Mouse (Mus musculus) retina, embryonic 14.5 days (tissue): ENCODE data around the gene Lbr.

ENCODE experiments used
- DNase-seq: peaks from one replicate; pipeline ENCODE4 v3.0.0-alpha.2; 2015; ENCODE audit warnings: low spot score

Gene Lbr

DNA sequence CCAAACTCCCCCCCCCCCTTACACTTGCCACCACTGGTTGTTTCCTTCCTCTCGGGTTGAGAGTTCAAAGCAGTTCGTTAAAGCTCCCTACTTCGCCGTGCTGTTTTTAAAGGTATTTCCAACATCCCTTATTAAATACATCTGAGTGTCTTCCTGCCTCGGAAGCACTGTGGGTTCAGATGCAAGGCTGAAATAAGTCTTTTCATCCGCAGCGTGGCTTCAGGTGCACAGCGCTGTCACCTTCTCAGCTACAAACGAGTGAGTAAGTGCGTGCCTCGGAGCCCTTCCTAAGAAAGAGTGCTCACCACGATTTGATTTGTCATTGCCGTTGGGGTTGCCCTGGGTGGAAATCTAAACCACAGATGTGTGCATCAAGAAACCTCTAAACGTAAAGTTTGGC lies at the start of gene Lbr:
Gene Lbr, minus strand, starts transcription at position 266 of the 400 bp plus-strand sequence.
- DNase-seq, result no peak

DNA sequence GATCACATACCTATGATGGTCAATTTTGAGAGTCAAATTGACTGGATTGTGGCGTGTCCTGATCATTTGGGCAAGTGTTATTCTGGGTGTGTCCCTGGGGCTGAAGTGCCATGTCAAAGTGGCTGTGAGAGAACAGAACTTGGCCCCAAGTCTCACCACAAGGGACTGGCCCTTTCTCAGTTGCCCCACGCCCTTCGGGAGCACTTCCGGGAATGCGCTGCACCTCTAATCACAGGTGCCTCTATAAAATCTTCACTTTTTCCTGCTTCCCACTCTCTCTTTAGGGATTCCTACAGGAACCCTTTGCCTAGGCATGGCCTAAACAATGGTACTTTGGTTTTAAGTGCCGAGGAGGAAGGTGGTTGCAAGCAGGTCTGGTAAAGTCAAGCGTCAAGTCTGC lies 46.8 kb upstream of the Lbr start:
- no peak for DNase-seq

- DNase-seq, result peak; percentile 94
Measured at GRCm38 (mm10) chr1:181888801-181889200, 46.0 kb upstream of the Lbr start.

DNA sequence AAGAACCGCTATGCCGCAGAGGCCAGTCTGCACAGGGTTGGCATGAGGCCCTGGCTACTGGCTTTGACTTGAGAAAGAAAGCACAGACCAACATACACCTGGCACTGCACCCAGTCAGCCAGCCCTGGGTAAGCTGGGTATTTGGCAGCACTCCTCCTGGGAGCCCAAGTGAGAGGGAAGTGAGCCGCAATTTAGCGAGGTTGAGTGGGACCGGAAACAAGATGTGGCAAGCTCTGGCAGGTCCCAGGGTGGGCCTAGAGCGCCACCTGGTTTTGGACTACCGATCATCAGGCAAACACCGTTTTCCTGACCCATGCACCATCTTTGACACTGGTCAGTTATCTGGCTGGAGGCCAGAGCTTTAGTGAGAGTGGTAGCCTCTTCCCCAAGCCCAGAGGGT lies 38.7 kb upstream of the Lbr start:
- DNase-seq, result peak; percentile 36

DNA sequence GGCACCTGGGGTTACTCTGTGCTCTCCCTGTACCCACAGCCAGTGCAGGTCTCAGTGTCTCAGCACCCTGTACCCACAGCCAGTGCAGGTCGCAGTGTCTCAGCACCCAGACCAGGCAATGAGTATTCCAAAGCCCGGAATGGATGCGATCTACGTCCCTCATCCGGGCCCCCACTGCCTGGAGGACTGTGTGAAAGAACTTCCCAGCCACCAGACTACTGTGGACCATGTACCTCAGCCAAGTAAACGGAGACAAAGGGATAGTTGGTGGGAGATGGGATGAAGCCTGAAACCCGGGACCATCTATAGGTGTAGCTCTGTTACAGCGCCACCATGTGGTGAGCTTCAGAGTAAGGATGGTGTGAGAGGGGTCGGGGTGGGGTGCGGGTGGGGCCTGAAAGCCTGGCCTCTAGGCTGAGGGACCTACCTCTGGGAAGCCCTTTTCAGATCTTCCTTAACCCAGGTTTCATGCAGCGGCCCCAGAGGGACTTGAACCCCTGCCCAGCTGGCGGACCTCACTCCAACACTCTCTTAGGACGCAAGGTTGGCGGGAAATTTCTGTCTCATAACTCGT lies 38.0 kb upstream of the Lbr start:
- DNase-seq, result no peak

- no peak for DNase-seq
Measured at GRCm38 (mm10) chr1:181878436-181878835, 35.6 kb upstream of the Lbr start.

DNA sequence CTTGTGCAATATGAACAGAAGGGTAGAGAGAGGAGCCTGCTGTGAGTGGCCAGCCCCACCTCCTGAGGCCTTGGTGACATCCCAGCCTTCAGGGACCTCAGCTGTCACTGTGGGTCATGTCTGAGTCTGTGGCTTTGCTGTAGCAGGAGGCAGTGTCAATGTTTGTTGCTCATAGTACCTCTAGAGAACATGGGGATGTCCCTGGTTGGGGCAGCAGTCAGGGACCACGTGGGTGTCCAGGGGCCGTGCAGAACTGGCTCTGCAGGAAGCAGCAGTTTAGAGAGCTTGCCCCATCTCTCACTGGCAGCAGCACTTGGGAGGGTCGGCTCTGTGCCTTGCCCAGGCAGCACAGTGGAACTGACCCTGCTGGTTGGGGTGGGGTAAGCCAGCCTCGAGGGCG lies 34.2 kb upstream of the Lbr start:
- no peak for DNase-seq

DNA sequence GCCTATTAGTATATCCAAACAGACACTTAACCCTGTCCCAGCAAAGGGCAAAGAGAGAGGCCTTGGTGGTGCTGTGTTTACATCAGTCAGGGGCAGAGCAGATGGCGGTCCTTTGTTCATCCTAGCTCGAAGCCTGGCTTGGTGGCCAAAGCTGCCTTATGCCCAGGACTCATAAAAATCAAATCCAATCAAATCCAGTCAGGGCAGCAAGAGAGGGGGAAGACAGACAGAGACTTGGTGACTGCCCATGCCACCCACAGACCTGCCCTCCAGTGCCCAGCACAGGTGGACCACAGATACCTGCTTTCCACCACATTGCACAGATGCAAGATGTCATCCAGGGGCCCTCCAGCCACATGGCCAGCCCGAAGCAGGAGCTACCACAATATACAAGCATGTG lies 33.8 kb upstream of the Lbr start:
- no peak for DNase-seq

DNA sequence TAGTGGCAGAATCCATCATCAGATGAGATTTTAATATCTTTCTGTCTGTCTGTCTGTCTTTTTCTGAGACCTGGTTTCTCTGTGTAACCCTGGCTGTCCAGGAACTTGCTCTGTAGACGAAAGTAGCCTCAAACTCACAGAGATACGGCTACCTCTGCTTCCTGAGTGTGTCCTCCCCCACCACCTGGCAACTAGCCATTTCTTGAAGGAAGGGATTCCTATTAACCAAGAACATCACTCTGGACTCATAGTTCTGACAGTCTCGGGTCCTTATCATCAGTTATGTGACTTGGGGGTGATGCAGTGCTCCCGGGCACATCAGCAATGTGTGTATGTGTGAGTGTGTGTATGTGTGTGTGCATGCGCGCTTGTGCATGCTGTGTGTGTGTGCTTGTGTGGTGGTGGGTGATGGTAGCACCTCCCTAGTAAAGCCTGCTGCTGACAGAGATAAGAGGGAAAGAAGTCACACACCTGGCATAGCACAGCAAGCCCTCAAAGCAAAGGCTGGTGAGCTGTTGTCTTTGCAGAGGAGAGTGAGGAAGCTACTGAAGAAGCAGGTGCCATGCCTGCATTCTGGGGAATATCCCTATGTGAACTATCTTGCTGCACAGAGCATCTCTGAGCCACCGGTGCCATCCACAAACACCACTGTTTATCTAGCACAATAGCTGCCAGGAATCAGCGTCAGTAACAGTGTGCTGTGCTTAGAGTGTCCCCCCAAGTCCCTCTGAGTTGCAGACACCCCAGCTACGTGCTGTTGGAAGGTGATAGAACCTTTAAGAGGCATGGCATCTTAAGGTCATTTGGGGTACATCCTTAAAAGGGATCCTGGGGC lies 30.5 kb upstream of the Lbr start:
- no peak for DNase-seq

- DNase-seq, result no peak
Measured at GRCm38 (mm10) chr1:181872639-181873038, 29.8 kb upstream of the Lbr start.

GRCm38 (mm10) chr1:181866429-181867280 lies 23.8 kb upstream of the Lbr start:
- DNase-seq, result no peak

DNA sequence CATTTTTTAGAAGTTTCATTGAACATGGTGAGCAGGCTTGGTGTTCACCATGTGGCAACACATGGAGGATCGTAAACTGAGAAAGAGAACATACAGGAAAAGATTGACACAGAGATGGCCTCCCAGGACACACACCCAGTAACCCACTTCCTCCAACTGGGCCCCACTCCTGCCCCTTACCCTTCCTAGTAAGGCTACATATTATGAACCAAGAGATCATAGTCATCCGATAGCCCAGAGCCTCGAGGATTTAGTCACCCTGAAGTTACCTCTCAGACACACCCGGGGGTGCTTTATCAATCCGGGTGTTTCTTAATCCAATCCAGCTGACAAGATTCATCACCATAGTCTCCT lies 23.0 kb upstream of the Lbr start:
- DNase-seq, result no peak

- DNase-seq, result no peak
Measured at GRCm38 (mm10) chr1:181864971-181865862, 22.4 kb upstream of the Lbr start.

GRCm38 (mm10) chr1:181863431-181863830 lies 20.6 kb upstream of the Lbr start:
- no peak for DNase-seq

DNA sequence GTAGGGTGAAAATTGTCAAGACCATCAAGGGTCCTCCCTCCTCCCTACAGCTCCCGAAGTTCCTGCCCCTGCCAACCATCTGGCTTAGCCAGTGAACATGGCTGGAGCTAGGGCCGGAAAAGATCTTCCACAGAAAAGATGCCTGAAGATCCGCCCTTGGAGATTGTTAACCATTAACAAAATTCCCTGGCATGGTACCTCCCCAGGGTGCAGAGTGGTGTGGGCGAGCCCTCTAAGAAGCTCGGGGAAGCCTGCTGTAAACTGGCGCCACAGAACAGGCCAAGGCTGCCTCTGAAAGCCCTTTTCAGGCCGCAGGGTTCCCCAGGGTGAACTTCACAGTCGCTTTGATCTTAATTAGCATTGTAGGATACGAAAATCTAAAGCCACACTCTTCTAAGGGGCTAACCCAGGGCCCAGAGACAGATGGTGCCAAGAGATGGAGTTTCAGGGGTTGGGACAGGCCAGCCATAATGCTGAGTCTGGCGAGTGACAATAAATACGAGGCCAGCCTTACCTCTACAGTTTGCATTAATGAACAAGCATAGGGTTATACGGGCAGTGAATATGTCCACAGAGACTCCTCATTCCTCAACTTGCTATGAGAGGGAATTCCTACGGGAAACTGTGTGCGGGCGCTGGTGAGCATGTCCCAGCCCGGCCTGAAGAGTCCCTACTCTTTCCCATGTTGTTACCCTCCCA lies 20.0 kb upstream of the Lbr start:
- no peak for DNase-seq

GRCm38 (mm10) chr1:181861181-181861902 lies 18.5 kb upstream of the Lbr start:
- no peak for DNase-seq

GRCm38 (mm10) chr1:181860659-181861058 lies 17.8 kb upstream of the Lbr start:
- no peak for DNase-seq

GRCm38 (mm10) chr1:181856329-181856728 lies 13.5 kb upstream of the Lbr start:
- no peak for DNase-seq

DNA sequence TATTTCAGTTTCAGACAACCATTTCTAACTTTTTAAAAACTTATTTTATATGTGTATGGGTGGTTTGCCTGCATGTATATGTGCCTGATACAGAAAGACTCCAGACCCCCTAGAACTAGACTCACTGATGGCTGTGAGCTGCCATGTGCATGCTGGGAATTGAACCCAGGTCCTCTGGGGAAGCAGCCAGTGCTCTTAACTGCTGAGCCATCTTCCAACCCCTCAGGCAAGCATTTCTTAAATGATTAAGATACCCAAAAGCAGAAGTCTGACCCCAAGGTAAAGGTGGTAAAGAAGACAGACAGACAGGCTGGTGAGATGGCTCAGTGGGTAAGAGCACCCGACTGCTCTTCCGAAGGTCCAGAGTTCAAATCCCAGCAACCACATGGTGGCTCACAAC lies 12.0 kb upstream of the Lbr start:
- no peak for DNase-seq

DNA sequence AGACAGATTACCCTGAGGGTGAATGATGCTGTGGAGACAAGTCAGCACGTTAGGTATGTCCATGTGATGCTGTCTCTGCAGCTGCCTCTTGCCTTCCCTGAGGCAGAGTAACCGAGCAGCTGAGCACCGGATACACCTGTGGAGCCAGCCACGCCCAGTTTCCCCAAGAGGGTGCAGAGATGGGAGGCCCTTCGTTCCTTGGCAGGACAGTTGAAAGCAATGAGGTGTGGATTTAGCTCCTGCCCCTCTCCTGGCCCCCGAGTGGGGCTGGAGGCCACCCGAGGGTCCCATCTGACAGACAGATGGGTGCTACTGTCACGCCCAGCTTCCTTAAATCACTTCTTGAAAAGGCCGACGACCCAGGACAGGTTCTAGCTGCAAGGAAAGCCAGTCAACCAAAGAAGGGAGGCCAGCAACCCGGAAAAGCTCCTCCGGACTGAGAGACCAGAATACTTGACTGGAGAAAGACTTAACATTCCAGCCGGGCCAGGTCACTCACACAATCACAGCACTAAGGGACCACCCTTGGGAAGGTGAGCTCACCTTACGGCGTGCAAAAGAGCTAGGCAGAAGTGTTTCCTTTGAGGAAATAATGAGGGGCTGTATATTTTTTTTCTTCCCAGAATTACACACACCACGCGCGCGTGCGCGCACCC lies 10.4 kb upstream of the Lbr start:
- DNase-seq, result no peak
